Mouse (Mus musculus) liver, adult 2 months (tissue): ENCODE results near the gene Plscr5.

Experiments used
- CTCF ChIP-seq: fragments of 200-500 bp; IDR thresholded peaks from 2 replicates; pipeline ENCODE4 v1.5.1; 2011; ENCODE audit warnings: low read depth, low read length, control low read depth
- POLR2A ChIP-seq: fragments of 200-500 bp; IDR thresholded peaks from 2 replicates; pipeline ENCODE4 v1.6.1; 2011; ENCODE audit warnings: low read length, control low read depth; ENCODE audit not compliant: insufficient read depth; ENCODE audit errors: extremely low read depth

DNA sequence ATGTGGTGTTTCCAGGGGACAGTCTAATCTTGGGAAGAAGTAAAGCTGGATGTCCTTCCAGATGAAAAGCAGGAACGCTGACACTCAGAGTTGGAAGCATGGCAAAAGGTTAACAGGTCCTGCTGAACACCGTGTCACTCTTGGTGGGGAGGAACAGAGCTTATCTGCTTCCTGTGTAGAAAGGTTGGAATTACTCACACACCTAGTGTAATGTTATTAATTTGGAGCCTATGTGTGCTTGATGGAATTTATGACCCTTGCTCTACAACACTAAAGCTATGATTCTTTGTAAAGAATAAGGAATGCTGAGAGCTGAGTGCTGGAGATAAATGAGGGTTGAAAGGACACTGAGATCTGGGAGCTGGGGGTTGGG is 37.1 kb downstream of the Plscr5 start:
- TF ChIP-seq CTCF = no peak
- no peak for TF ChIP-seq POLR2A
